Mouse (Mus musculus) cortical plate, adult 2 months (tissue): ENCODE results near the gene Aff2. TPM values are rescaled to one million over a fixed set of nuclear protein-coding genes. Genes with fewer than 3 reads are reported as not detected.

Experiments
- H3K27ac ChIP-seq: fragments of 200-500 bp; 2 replicates; pipeline ENCODE4 v1.5.1; 2012; ENCODE audit warnings: low read length, control low read depth, inconsistent platforms; ENCODE audit not compliant: insufficient read depth
- H3K4me1 ChIP-seq: fragments of 200-500 bp; 2 replicates; pipeline ENCODE4 v1.6.1; 2011; ENCODE audit warnings: low read length; ENCODE audit not compliant: control insufficient read depth, insufficient read depth
- H3K4me3 ChIP-seq: fragments of 200-500 bp; 2 replicates; pipeline ENCODE4 v1.5.1; 2011; ENCODE audit warnings: mild to moderate bottlenecking, low read length, control low read depth; ENCODE audit not compliant: insufficient read depth
- CTCF ChIP-seq: fragments of 200-500 bp; IDR thresholded peaks from 2 replicates; pipeline ENCODE4 v1.5.1; 2011; ENCODE audit warnings: mild to moderate bottlenecking, control low read depth, low read length; ENCODE audit not compliant: insufficient read depth; ENCODE audit errors: extremely low read depth
- POLR2A ChIP-seq: fragments of 200-500 bp; IDR thresholded peaks from 2 replicates; pipeline ENCODE4 v1.6.1; 2011; ENCODE audit warnings: mild to moderate bottlenecking, low read length, control low read depth; ENCODE audit not compliant: insufficient read depth; ENCODE audit errors: extremely low read depth
- polyA plus RNA-seq: library from polyadenylated mRNA; depleted of rRNA; stranded (reverse); fragments of >200 nt; gene quantifications from 2 replicates; pipeline ENCODE4 v1.2.3, GENCODE M21; 2012; rRNA removed

The Aff2 gene
- 3.0 and 3.7 TPM in 2 replicates for polyA plus RNA-seq

- H3K27ac ChIP-seq = peak within 1 kb of the TSS; percentile 90; the same call in 1 of the 2 replicates
- TF ChIP-seq CTCF = no peak
- no peak for TF ChIP-seq POLR2A
Measured at GRCm38 (mm10) chrX:69360238-69361054, at the start of gene Aff2. Gene Aff2 (plus strand): TSS chrX:69360294.

GRCm38 (mm10) chrX:69337296-69337695 is 22.8 kb upstream of the Aff2 start:
- Histone ChIP-seq H3K27ac (no peak overlapping the region), H3K4me3 (no peak overlapping the region), H3K4me1 (no peaks in the 10 kb centered on the region)
- TF ChIP-seq POLR2A (no peak), CTCF (no peak)

More at GRCm38 (mm10) chrX:69360238-69361054, at the start of gene Aff2:
- no peaks in the 10 kb centered on the region for H3K4me1 ChIP-seq
- H3K4me3 ChIP-seq = peak within 1 kb of the TSS; percentile 88

GRCm38 (mm10) chrX:69355621-69356020 is 4.5 kb upstream of the Aff2 start:
- no peaks in the 10 kb centered on the region for H3K4me1 ChIP-seq
- no peak overlapping the region for H3K4me3 ChIP-seq
- TF ChIP-seq POLR2A = no peak
- no peak for TF ChIP-seq CTCF
- H3K27ac ChIP-seq = no peak overlapping the region

GRCm38 (mm10) chrX:69359360-69359759 is 734 bp upstream of the Aff2 start:
- Histone ChIP-seq H3K4me3 (peak overlapping the region; percentile 88; the same call in 1 of the 2 replicates), H3K27ac (no peak overlapping the region), H3K4me1 (no peaks in the 10 kb centered on the region)
- TF ChIP-seq POLR2A = no peak
- TF ChIP-seq CTCF = no peak

GRCm38 (mm10) chrX:69359885-69360237 is 233 bp upstream of the Aff2 start:
- Histone ChIP-seq H3K4me3 (peak overlapping the region; percentile 88), H3K4me1 (no peaks in the 10 kb centered on the region), H3K27ac (no peak overlapping the region)
- TF ChIP-seq POLR2A (no peak), CTCF (no peak)

- Histone ChIP-seq H3K4me3 (peak overlapping the region; percentile 88), H3K4me1 (no peaks in the 10 kb centered on the region), H3K27ac (no peak overlapping the region)
- TF ChIP-seq CTCF (no peak), POLR2A (no peak)
Measured at GRCm38 (mm10) chrX:69361055-69361558, 1.0 kb downstream of the Aff2 start.

GRCm38 (mm10) chrX:69364198-69364597 is 4.1 kb downstream of the Aff2 start:
- TF ChIP-seq CTCF (no peak), POLR2A (no peak)
- Histone ChIP-seq H3K27ac (no peak overlapping the region), H3K4me3 (no peak overlapping the region), H3K4me1 (no peaks in the 10 kb centered on the region)

- Histone ChIP-seq H3K4me3 (no peak overlapping the region), H3K4me1 (no peaks in the 10 kb centered on the region), H3K27ac (no peak overlapping the region)
- TF ChIP-seq POLR2A (no peak), CTCF (no peak)
Measured at GRCm38 (mm10) chrX:69373341-69373740, 13.2 kb downstream of the Aff2 start.

- Histone ChIP-seq H3K4me3 (no peak overlapping the region), H3K27ac (no peak overlapping the region), H3K4me1 (no peaks in the 10 kb centered on the region)
- TF ChIP-seq POLR2A (no peak), CTCF (no peak)
Measured at GRCm38 (mm10) chrX:69389738-69390137, 29.6 kb downstream of the Aff2 start.

GRCm38 (mm10) chrX:69415043-69415442 is 54.9 kb downstream of the Aff2 start:
- TF ChIP-seq CTCF = no peak
- no peak for TF ChIP-seq POLR2A
- no peak overlapping the region for H3K27ac ChIP-seq
- H3K4me1 ChIP-seq = no peaks in the 10 kb centered on the region
- H3K4me3 ChIP-seq = no peak overlapping the region
